Mouse (Mus musculus) CH12.LX (cell line): Measurements from ENCODE around the gene Dpf3. TPM values are rescaled to one million over a fixed set of nuclear protein-coding genes. Genes with fewer than 3 reads are reported as not detected.

Experiments used
- DNase-seq: peaks from one replicate; pipeline ENCODE4 v3.0.0-alpha.2; 2013; ENCODE audit errors: extremely low read depth
- H3K27ac ChIP-seq: 2 replicates; pipeline ENCODE4 v1.5.1; 2012; ENCODE audit warnings: low read depth, mild to moderate bottlenecking, control low read depth, moderate library complexity; ENCODE audit not compliant: insufficient read depth
- H3K27me3 ChIP-seq: replicated peaks from 2 replicates; pipeline ENCODE3; 2012; ENCODE audit warnings: inconsistent platforms
- H3K36me3 ChIP-seq, 2 experiments: replicated peaks in 1 of 2; 2 replicates each; pipeline versions ENCODE3 to v1.6.1; 2012; ENCODE audit warnings: inconsistent platforms in 1 of 2, low read length in 1 of 2, mild to moderate bottlenecking in 1 of 2, mixed read lengths in 1 of 2, moderate library complexity in 1 of 2; ENCODE audit not compliant: control insufficient read depth in 1 of 2, insufficient read depth in 1 of 2
- H3K4me1 ChIP-seq, 2 experiments: 2 replicates each; pipeline ENCODE4 v1.6.1; 2012; ENCODE audit warnings: inconsistent platforms in 1 of 2, moderate library complexity in 1 of 2; ENCODE audit not compliant: insufficient read depth in 2 of 2, control insufficient read depth in 1 of 2
- H3K4me2 ChIP-seq: 2 replicates; pipeline ENCODE4 v1.6.1; 2012; ENCODE audit warnings: low read depth, mild to moderate bottlenecking, control low read depth; ENCODE audit not compliant: poor library complexity, insufficient read depth, severe bottlenecking
- H3K4me3 ChIP-seq, 3 experiments: fragments of 150-350 bp in 1 of 3; sonication (generic) in 1 of 3; replicated peaks in 1 of 3; 2 replicates each; pipeline versions ENCODE3 to v1.5.1; 2011 to 2012; ENCODE audit warnings: low read depth in 2 of 3, low read length in 2 of 3, mild to moderate bottlenecking in 2 of 3, moderate library complexity in 2 of 3, control low read depth in 1 of 3, improper control_type of control experiment in 1 of 3, inconsistent platforms in 1 of 3, mixed read lengths in 1 of 3; ENCODE audit not compliant: poor library complexity in 1 of 3
- H3K79me2 ChIP-seq: replicated peaks from 2 replicates; pipeline ENCODE4 v1.6.1; 2012; ENCODE audit warnings: mild to moderate bottlenecking, moderate library complexity; ENCODE audit not compliant: control insufficient read depth, poor library complexity, insufficient read depth, severe bottlenecking; ENCODE audit errors: extremely low read depth
- H3K9ac ChIP-seq: 2 replicates; pipeline ENCODE4 v1.6.1; 2012; ENCODE audit warnings: low read depth, mild to moderate bottlenecking, control low read depth, moderate library complexity; ENCODE audit not compliant: insufficient read depth
- H3K9me3 ChIP-seq: replicated peaks from 2 replicates; pipeline ENCODE3; 2012; ENCODE audit warnings: low read length, inconsistent platforms, mixed read lengths
- BHLHE40 ChIP-seq: IDR thresholded peaks from 2 replicates; pipeline ENCODE4 v1.6.1; 2011; ENCODE audit warnings: mild to moderate bottlenecking, low read depth, low read length, improper control_type of control experiment
- CHD1 ChIP-seq: IDR thresholded peaks from 2 replicates; pipeline ENCODE4 v1.6.1; 2012; ENCODE audit warnings: low read depth, low read length, improper control_type of control experiment, inconsistent platforms
- CTCF ChIP-seq, 2 experiments: IDR thresholded peaks in 1 of 2; conservative IDR thresholded peaks in 1 of 2; 2 replicates each; pipeline ENCODE4 v1.5.1; 2011 to 2012; ENCODE audit warnings: low read depth in 2 of 2, low read length in 2 of 2, improper control_type of control experiment in 1 of 2, inconsistent platforms in 1 of 2, mild to moderate bottlenecking in 1 of 2, moderate library complexity in 1 of 2
- E2F4 ChIP-seq: IDR thresholded peaks from 2 replicates; pipeline ENCODE4 v1.6.1; 2011; ENCODE audit warnings: low read depth, low read length, improper control_type of control experiment; ENCODE audit not compliant: insufficient replicate concordance
- EP300 ChIP-seq: IDR thresholded peaks from 2 replicates; pipeline ENCODE4 v1.6.1; 2011; ENCODE audit warnings: low read length, improper control_type of control experiment
- ETS1 ChIP-seq: conservative IDR thresholded peaks from 2 replicates; pipeline ENCODE4 v1.6.1; 2012; ENCODE audit warnings: low read depth, mild to moderate bottlenecking, inconsistent platforms, low read length, improper control_type of control experiment, moderate library complexity
- GABPA ChIP-seq: IDR thresholded peaks from 2 replicates; pipeline ENCODE4 v1.6.1; 2012; ENCODE audit warnings: low read depth, low read length, improper control_type of control experiment, inconsistent platforms; ENCODE audit not compliant: insufficient replicate concordance
- HCFC1 ChIP-seq: IDR thresholded peaks from 2 replicates; pipeline ENCODE4 v1.6.1; 2012; ENCODE audit warnings: low read depth, mild to moderate bottlenecking, inconsistent platforms, low read length, improper control_type of control experiment
- IRF4 ChIP-seq: IDR thresholded peaks from 2 replicates; pipeline ENCODE4 v1.6.1; 2014; ENCODE audit warnings: low read depth, mild to moderate bottlenecking, inconsistent platforms, low read length, improper control_type of control experiment
- JUND ChIP-seq: conservative IDR thresholded peaks from 2 replicates; pipeline ENCODE4 v1.6.1; 2011; ENCODE audit warnings: low read depth, low read length, improper control_type of control experiment
- KAT2A ChIP-seq: IDR thresholded peaks from 2 replicates; pipeline ENCODE4 v1.6.1; 2012; ENCODE audit warnings: low read length, improper control_type of control experiment, inconsistent platforms; ENCODE audit not compliant: insufficient replicate concordance
- MAZ ChIP-seq: IDR thresholded peaks from 2 replicates; pipeline ENCODE4 v1.6.1; 2012; ENCODE audit warnings: low read depth, mild to moderate bottlenecking, inconsistent platforms, low read length, improper control_type of control experiment, moderate library complexity
- MEF2A ChIP-seq: IDR thresholded peaks from 2 replicates; pipeline ENCODE4 v1.6.1; 2014; ENCODE audit warnings: low read depth, mild to moderate bottlenecking, inconsistent platforms, low read length, improper control_type of control experiment, borderline replicate concordance
- NELFE ChIP-seq: IDR thresholded peaks from 2 replicates; pipeline ENCODE4 v1.6.1; 2011; ENCODE audit warnings: low read depth, low read length, improper control_type of control experiment
- NRF1 ChIP-seq: IDR thresholded peaks from 2 replicates; pipeline ENCODE4 v1.6.1; 2014; ENCODE audit warnings: low read depth, mild to moderate bottlenecking, inconsistent platforms, low read length, improper control_type of control experiment, moderate library complexity
- POLR2AphosphoS2 ChIP-seq: IDR thresholded peaks from 2 replicates; pipeline ENCODE4 v1.6.1; 2011; ENCODE audit warnings: low read depth, low read length, improper control_type of control experiment
- RAD21 ChIP-seq: IDR thresholded peaks from 2 replicates; pipeline ENCODE4 v1.6.1; 2011; ENCODE audit warnings: low read depth, mild to moderate bottlenecking, low read length, improper control_type of control experiment, moderate library complexity
- SIN3A ChIP-seq: IDR thresholded peaks from 2 replicates; pipeline ENCODE4 v1.6.1; 2012; ENCODE audit warnings: low read length, improper control_type of control experiment, inconsistent platforms
- SMC3 ChIP-seq: IDR thresholded peaks from 2 replicates; pipeline ENCODE4 v1.6.1; 2011; ENCODE audit warnings: low read depth, low read length, improper control_type of control experiment
- TBP ChIP-seq: conservative IDR thresholded peaks from 2 replicates; pipeline ENCODE4 v1.6.1; 2011; ENCODE audit warnings: low read depth, low read length, improper control_type of control experiment
- TCF12 ChIP-seq: IDR thresholded peaks from 2 replicates; pipeline ENCODE4 v1.6.1; 2014; ENCODE audit warnings: low read depth, mild to moderate bottlenecking, inconsistent platforms, low read length, improper control_type of control experiment
- USF1 ChIP-seq: IDR thresholded peaks from 2 replicates; pipeline ENCODE4 v1.6.1; 2014; ENCODE audit warnings: low read depth, mild to moderate bottlenecking, inconsistent platforms, low read length, improper control_type of control experiment
- USF2 ChIP-seq: conservative IDR thresholded peaks from 2 replicates; pipeline ENCODE4 v1.6.1; 2011; ENCODE audit warnings: low read depth, low read length, improper control_type of control experiment
- ZC3H11A ChIP-seq: IDR thresholded peaks from 2 replicates; pipeline ENCODE4 v1.6.1; 2012; ENCODE audit warnings: low read depth, mild to moderate bottlenecking, inconsistent platforms, low read length, improper control_type of control experiment
- ZKSCAN1 ChIP-seq: IDR thresholded peaks from 2 replicates; pipeline ENCODE4 v1.6.1; 2012; ENCODE audit warnings: low read depth, inconsistent platforms, low read length, improper control_type of control experiment, borderline replicate concordance
- ZMIZ1 ChIP-seq: IDR thresholded peaks from 2 replicates; pipeline ENCODE4 v1.6.1; 2012; ENCODE audit warnings: low read depth, mild to moderate bottlenecking, inconsistent platforms, low read length, improper control_type of control experiment
- dilution Hi-C: fragments of 300-500 bp; cut with MboI; formaldehyde crosslinking; loops from 2 replicates; pipeline ENCODE4 v1.14.3; 2020; ENCODE audit warnings: low sequenced_read_pairs; ENCODE audit not compliant: extremely low pct_unique_long_range_greater_than_20kb, extremely low pct_ligation_motif_present
- in situ Hi-C: fragments of 300-500 bp; cut with MboI; formaldehyde crosslinking; loops from 3 replicates; pipeline ENCODE4 v1.14.3; 2019; ENCODE audit warnings: low sequenced_read_pairs, low pct_ligation_motif_present, low pct_unique_long_range_greater_than_20kb, mixed read lengths
- polyA plus RNA-seq: library from polyadenylated mRNA; unstranded; fragments of >175 nt; gene quantifications from 2 replicates; pipeline ENCODE4 v1.2.1, GENCODE M21; 2012; ENCODE audit warnings: low read depth; ENCODE audit not compliant: insufficient read length
- total RNA-seq, 2 experiments: library from RNA; depleted of rRNA; stranded (reverse); fragments of 300-350 nt in 1 of 2; fragments of >200 nt in 1 of 2; gene quantifications; 2 replicates each; pipeline ENCODE4 v1.2.3; 2012 to 2014

Dpf3 gene
- total and polyA plus RNA-seq, 3 experiments: 0.42 to 1.2 (median 1.2) TPM

GRCm38 (mm10) chr12:83494196-83494595, 6.7 kb upstream of the Dpf3 start:
- H3K4me2 ChIP-seq: no peak overlapping the region
- no peak overlapping the region for H3K4me3 ChIP-seq
- H3K27me3 ChIP-seq: peaks cover 12% of the 10 kb centered on the region
- no peak overlapping the region for H3K27ac ChIP-seq
- no peak overlapping the region for H3K9ac ChIP-seq
- DNase-seq: no peak
- H3K4me1 ChIP-seq: no peaks in the 10 kb centered on the region
- H3K36me3 ChIP-seq: no peaks in the 10 kb centered on the region
- TF ChIP-seq KAT2A: no peak
- no peak for TF ChIP-seq NRF1
- TF ChIP-seq ZKSCAN1: no peak
- TF ChIP-seq GABPA: no peak
- no peak for TF ChIP-seq MAZ
- no peak for TF ChIP-seq E2F4
- no peak for TF ChIP-seq RAD21
- TF ChIP-seq ZC3H11A: no peak
- no peak for TF ChIP-seq JUND
- no peak for TF ChIP-seq EP300
- TF ChIP-seq BHLHE40: no peak
- TF ChIP-seq MEF2A: no peak
- TF ChIP-seq ETS1: no peak
- TF ChIP-seq POLR2AphosphoS2: no peak
- TF ChIP-seq IRF4: no peak
- no peak for TF ChIP-seq ZMIZ1
- dilution Hi-C loops: no loop called here
- H3K9me3 ChIP-seq: peaks cover 8% of the 10 kb centered on the region
- H3K79me2 ChIP-seq: no peaks in the 10 kb centered on the region
- in situ Hi-C loops: no loop called here

DNA sequence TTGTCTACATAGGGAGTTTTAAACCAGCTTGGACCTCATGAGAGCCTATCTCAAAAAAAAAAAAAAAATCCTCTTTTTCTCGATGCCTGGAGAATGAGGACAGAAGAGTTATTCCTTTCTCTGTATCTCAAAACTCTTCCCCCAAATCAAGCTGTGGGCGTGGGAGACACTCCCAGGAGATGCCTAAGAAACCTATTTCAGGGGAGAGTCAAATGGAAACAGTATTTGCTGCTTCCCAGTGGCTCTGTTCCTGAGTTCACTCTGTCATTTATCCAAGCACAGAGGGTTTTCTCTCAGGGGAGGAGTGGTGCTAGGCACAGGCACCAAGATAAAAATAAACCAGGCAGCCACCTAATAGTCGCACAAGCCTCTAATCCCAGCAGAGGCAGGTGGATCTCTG, 5.3 kb upstream of the Dpf3 start:
- Histone ChIP-seq H3K27me3 (peaks cover 16% of the 10 kb centered on the region), H3K4me3 (no peak overlapping the region), H3K4me1 (peaks cover 0 to 11% of the 10 kb centered on the region in 2 experiments; a peak in 2 of 4 replicates), H3K4me2 (no peak overlapping the region), H3K9ac (no peak overlapping the region), H3K79me2 (no peaks in the 10 kb centered on the region), H3K36me3 (no peaks in the 10 kb centered on the region), H3K27ac (no peak overlapping the region), H3K9me3 (peaks cover 8% of the 10 kb centered on the region)
- dilution Hi-C loops (no loop called here), in situ Hi-C loops (no loop called here)
- TF ChIP-seq RAD21: no peak
- TF ChIP-seq SMC3: no peak
- TF ChIP-seq SIN3A: no peak
- no peak for TF ChIP-seq NELFE
- TF ChIP-seq TCF12: no peak
- TF ChIP-seq EP300: no peak
- TF ChIP-seq CHD1: no peak
- no peak for TF ChIP-seq JUND
- no peak for TF ChIP-seq USF2
- TF ChIP-seq TBP: no peak
- no peak for TF ChIP-seq HCFC1
- TF ChIP-seq CTCF (conservative IDR thresholded peaks at IDR 0.05 in 1 of 2, IDR thresholded peaks at IDR 0.05 in 1 of 2; ENCODE audit: low read depth in 2 of 2, low read length in 2 of 2): no peak
- TF ChIP-seq USF1: no peak
- TF ChIP-seq ZMIZ1: no peak
- no peak for DNase-seq
